Mouse (Mus musculus) neural tube, embryonic 13.5 days (tissue): ENCODE measurements around the gene Rerg. TPM values are rescaled to one million over a fixed set of nuclear protein-coding genes. Genes with fewer than 3 reads are reported as not detected.

Experiments
- ATAC-seq: fragments of 200-750 bp; cut with Nextera tagmentation; 2 replicates; pipeline ENCODE4 v1.8.0; 2017; ENCODE audit warnings: low read depth, mild to moderate bottlenecking, moderate TSS enrichment, moderate library complexity
- H3K27ac ChIP-seq: fragments of 300-500 bp; sonication (generic); replicated peaks from 2 replicates; pipeline ENCODE4 v1.5.1; 2015; ENCODE audit warnings: moderate library complexity, mild to moderate bottlenecking, inconsistent platforms
- H3K27me3 ChIP-seq: fragments of 300-500 bp; sonication (generic); 2 replicates; pipeline ENCODE4 v1.6.1; 2015; ENCODE audit warnings: mild to moderate bottlenecking, inconsistent platforms
- H3K36me3 ChIP-seq: fragments of 300-500 bp; sonication (generic); 2 replicates; pipeline ENCODE4 v1.6.1; 2015; ENCODE audit warnings: mild to moderate bottlenecking, inconsistent platforms
- H3K4me1 ChIP-seq: fragments of 300-500 bp; sonication (generic); replicated peaks from 2 replicates; pipeline ENCODE4 v1.6.1; 2015; ENCODE audit warnings: inconsistent platforms
- H3K4me2 ChIP-seq: fragments of 300-500 bp; sonication (generic); 2 replicates; pipeline ENCODE4 v1.6.1; 2015; ENCODE audit warnings: inconsistent platforms, mild to moderate bottlenecking, moderate library complexity
- H3K4me3 ChIP-seq: fragments of 300-500 bp; sonication (generic); 2 replicates; pipeline ENCODE4 v1.5.1; 2015; ENCODE audit warnings: mild to moderate bottlenecking, inconsistent platforms
- H3K9ac ChIP-seq: fragments of 300-500 bp; sonication (generic); 2 replicates; pipeline ENCODE4 v1.6.1; 2015; ENCODE audit warnings: moderate library complexity, mild to moderate bottlenecking, inconsistent platforms
- H3K9me3 ChIP-seq: fragments of 300-500 bp; sonication (generic); 2 replicates; pipeline ENCODE4 v1.6.1; 2016; ENCODE audit warnings: inconsistent platforms
- WGBS: fragments of 180-500 bp; shearing (Covaris S2); methylation state at CpG from one replicate; pipeline ENCODE4 v1.1.7; 2015; 5-methylcytosine and 5-hydroxymethylcytosine counted together
- polyA plus RNA-seq: library from polyadenylated mRNA; unstranded; fragments of >200 nt; fragmentation: Nextera tagmentation; extraction: Ambion mirVana; gene quantifications from 2 replicates; pipeline ENCODE4 v1.2.1, GENCODE M21; 2015

Gene Rerg
- polyA plus RNA-seq, 1 experiment from 2014 or later: 2.7 TPM

GRCm38 (mm10) chr6:137161491-137162088 is 8.7 kb downstream of the Rerg start:
- Histone ChIP-seq H3K9ac (no peak overlapping the region), H3K27me3 (no peaks in the 10 kb centered on the region), H3K9me3 (no peaks in the 10 kb centered on the region), H3K4me3 (no peak overlapping the region), H3K4me1 (no peaks in the 10 kb centered on the region), H3K4me2 (no peak overlapping the region), H3K27ac (no peak overlapping the region), H3K36me3 (no peaks in the 10 kb centered on the region)
- WGBS: 90% methylated on average over 11 of the region's 11 CpGs
- ATAC-seq: no peak

- ATAC-seq: no peak
- WGBS: 87% methylated on average over 8 of the region's 8 CpGs
- no peaks in the 10 kb centered on the region for H3K4me1 ChIP-seq
- H3K27me3 ChIP-seq: no peaks in the 10 kb centered on the region
- H3K36me3 ChIP-seq: no peaks in the 10 kb centered on the region
- H3K27ac ChIP-seq: no peak overlapping the region
- no peak overlapping the region for H3K4me3 ChIP-seq
- no peaks in the 10 kb centered on the region for H3K9me3 ChIP-seq
- no peak overlapping the region for H3K4me2 ChIP-seq
- H3K9ac ChIP-seq: no peak overlapping the region
These were observed 10.8 kb downstream of the Rerg start for GRCm38 (mm10) chr6:137159372-137159926.

GRCm38 (mm10) chr6:137156437-137157219 is 13.7 kb downstream of the Rerg start:
- WGBS: 79% methylated on average over 11 of the region's 11 CpGs
- H3K4me1 ChIP-seq: no peaks in the 10 kb centered on the region
- no peaks in the 10 kb centered on the region for H3K27me3 ChIP-seq
- no peak overlapping the region for H3K9ac ChIP-seq
- ATAC-seq: no peak
- H3K4me2 ChIP-seq: no peak overlapping the region
- no peak overlapping the region for H3K27ac ChIP-seq
- no peaks in the 10 kb centered on the region for H3K36me3 ChIP-seq
- H3K9me3 ChIP-seq: no peaks in the 10 kb centered on the region
- no peak overlapping the region for H3K4me3 ChIP-seq

GRCm38 (mm10) chr6:137155196-137156137 is 14.8 kb downstream of the Rerg start:
- WGBS: 75% methylated on average over 26 of the region's 26 CpGs
- H3K4me3 ChIP-seq: no peak overlapping the region
- H3K27me3 ChIP-seq: no peaks in the 10 kb centered on the region
- H3K27ac ChIP-seq: no peak overlapping the region
- no peaks in the 10 kb centered on the region for H3K9me3 ChIP-seq
- no peak overlapping the region for H3K4me2 ChIP-seq
- no peaks in the 10 kb centered on the region for H3K4me1 ChIP-seq
- no peak overlapping the region for H3K9ac ChIP-seq
- ATAC-seq: no peak
- no peaks in the 10 kb centered on the region for H3K36me3 ChIP-seq

GRCm38 (mm10) chr6:137153021-137153420 is 17.3 kb downstream of the Rerg start:
- H3K9me3 ChIP-seq: no peaks in the 10 kb centered on the region
- no peak overlapping the region for H3K9ac ChIP-seq
- H3K27ac ChIP-seq: no peak overlapping the region
- no peak overlapping the region for H3K4me2 ChIP-seq
- H3K4me1 ChIP-seq: no peaks in the 10 kb centered on the region
- no peaks in the 10 kb centered on the region for H3K27me3 ChIP-seq
- H3K36me3 ChIP-seq: no peaks in the 10 kb centered on the region
- ATAC-seq: no peak
- H3K4me3 ChIP-seq: no peak overlapping the region
- WGBS: 92% methylated on average over 14 of the region's 14 CpGs

GRCm38 (mm10) chr6:137151015-137151414 is 19.3 kb downstream of the Rerg start:
- H3K4me2 ChIP-seq: no peak overlapping the region
- H3K27ac ChIP-seq: no peak overlapping the region
- no peaks in the 10 kb centered on the region for H3K36me3 ChIP-seq
- H3K9ac ChIP-seq: no peak overlapping the region
- H3K4me1 ChIP-seq: no peaks in the 10 kb centered on the region
- no peaks in the 10 kb centered on the region for H3K9me3 ChIP-seq
- H3K27me3 ChIP-seq: no peaks in the 10 kb centered on the region
- H3K4me3 ChIP-seq: no peak overlapping the region
- WGBS: 76% methylated on average over 2 of the region's 2 CpGs
- ATAC-seq: no peak

- no peak overlapping the region for H3K9ac ChIP-seq
- no peak for ATAC-seq
- no peak overlapping the region for H3K4me3 ChIP-seq
- H3K4me1 ChIP-seq: no peaks in the 10 kb centered on the region
- no peaks in the 10 kb centered on the region for H3K9me3 ChIP-seq
- no peak overlapping the region for H3K4me2 ChIP-seq
- no peak overlapping the region for H3K27ac ChIP-seq
- no peaks in the 10 kb centered on the region for H3K27me3 ChIP-seq
- no peaks in the 10 kb centered on the region for H3K36me3 ChIP-seq
- WGBS: 88% methylated on average over 4 of the region's 4 CpGs
These were observed 20.5 kb downstream of the Rerg start for GRCm38 (mm10) chr6:137149833-137150232.

GRCm38 (mm10) chr6:137146910-137147309 is 23.4 kb downstream of the Rerg start:
- no peaks in the 10 kb centered on the region for H3K27me3 ChIP-seq
- H3K9me3 ChIP-seq: no peaks in the 10 kb centered on the region
- no peak for ATAC-seq
- no peaks in the 10 kb centered on the region for H3K36me3 ChIP-seq
- H3K27ac ChIP-seq: no peak overlapping the region
- no peak overlapping the region for H3K4me2 ChIP-seq
- no peak overlapping the region for H3K9ac ChIP-seq
- H3K4me3 ChIP-seq: no peak overlapping the region
- WGBS: 96% methylated on average over 2 of the region's 2 CpGs
- H3K4me1 ChIP-seq: 0 out of 2 replicates have a peak, but pooled peaks cover 8% of the 10 kb centered on the region

- H3K4me1 ChIP-seq: 0 out of 2 replicates have a peak, but pooled peaks cover 8% of the 10 kb centered on the region
- H3K27ac ChIP-seq: no peak overlapping the region
- WGBS: 92% methylated on average over 11 of the region's 11 CpGs
- ATAC-seq: no peak
- H3K4me3 ChIP-seq: no peak overlapping the region
- no peak overlapping the region for H3K9ac ChIP-seq
- H3K36me3 ChIP-seq: no peaks in the 10 kb centered on the region
- H3K27me3 ChIP-seq: no peaks in the 10 kb centered on the region
- no peaks in the 10 kb centered on the region for H3K9me3 ChIP-seq
- H3K4me2 ChIP-seq: no peak overlapping the region
These were observed 24.7 kb downstream of the Rerg start for GRCm38 (mm10) chr6:137145611-137146010.

- no peak for ATAC-seq
- no peak overlapping the region for H3K27ac ChIP-seq
- 0 out of 2 replicates have a peak, but pooled peaks cover 8% of the 10 kb centered on the region for H3K4me1 ChIP-seq
- H3K4me3 ChIP-seq: no peak overlapping the region
- 61% methylated on average over 11 of the region's 11 CpGs for WGBS
- H3K9ac ChIP-seq: no peak overlapping the region
- no peaks in the 10 kb centered on the region for H3K9me3 ChIP-seq
- peaks cover 4% of the 10 kb centered on the region; the same call in 1 of the 2 replicates for H3K27me3 ChIP-seq
- H3K36me3 ChIP-seq: no peaks in the 10 kb centered on the region
- no peak overlapping the region for H3K4me2 ChIP-seq
These were observed 25.2 kb downstream of the Rerg start for GRCm38 (mm10) chr6:137144958-137145535.

- H3K27me3 ChIP-seq: peaks cover 4% of the 10 kb centered on the region; the same call in 1 of the 2 replicates
- no peak overlapping the region for H3K4me3 ChIP-seq
- 0 out of 2 replicates have a peak, but pooled peaks cover 8% of the 10 kb centered on the region for H3K4me1 ChIP-seq
- ATAC-seq: no peak
- H3K27ac ChIP-seq: no peak overlapping the region
- H3K36me3 ChIP-seq: no peaks in the 10 kb centered on the region
- H3K4me2 ChIP-seq: no peak overlapping the region
- 89% methylated on average over 10 of the region's 10 CpGs for WGBS
- no peak overlapping the region for H3K9ac ChIP-seq
- no peaks in the 10 kb centered on the region for H3K9me3 ChIP-seq
These were observed 25.8 kb downstream of the Rerg start for GRCm38 (mm10) chr6:137144526-137144840.
